Mouse (Mus musculus): ENCODE results near the gene Cul1.
"Not testable (repeated sequence)": the region's sequence is repeated elsewhere in the genome, so short reads cannot be mapped to it uniquely, and the experiment has no call there.

The Cul1 gene

DNA sequence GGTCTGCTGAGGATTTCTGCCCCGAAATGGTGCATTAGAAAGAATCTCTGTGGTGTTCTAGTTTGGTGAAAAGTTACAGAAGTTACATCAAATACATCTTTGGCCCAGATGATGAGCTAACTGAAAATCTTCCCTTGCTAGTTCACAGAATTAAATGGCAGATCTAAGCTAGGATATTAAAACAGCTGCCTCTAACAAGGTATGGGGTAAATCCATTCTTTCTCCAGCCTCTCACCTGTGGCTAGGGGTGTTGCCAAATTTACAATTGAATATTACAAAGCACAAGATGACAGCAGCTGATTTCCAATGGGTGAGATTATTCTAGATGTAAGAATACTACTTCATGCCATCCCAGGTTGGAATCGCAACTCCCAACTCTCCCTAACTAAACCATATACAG, at the start of gene Cul1:
Gene Cul1, plus strand, starts transcription at position 301 of the 400 bp plus-strand sequence.
- DNase-seq (ENCODE audit: low spot score) = no peak

DNA sequence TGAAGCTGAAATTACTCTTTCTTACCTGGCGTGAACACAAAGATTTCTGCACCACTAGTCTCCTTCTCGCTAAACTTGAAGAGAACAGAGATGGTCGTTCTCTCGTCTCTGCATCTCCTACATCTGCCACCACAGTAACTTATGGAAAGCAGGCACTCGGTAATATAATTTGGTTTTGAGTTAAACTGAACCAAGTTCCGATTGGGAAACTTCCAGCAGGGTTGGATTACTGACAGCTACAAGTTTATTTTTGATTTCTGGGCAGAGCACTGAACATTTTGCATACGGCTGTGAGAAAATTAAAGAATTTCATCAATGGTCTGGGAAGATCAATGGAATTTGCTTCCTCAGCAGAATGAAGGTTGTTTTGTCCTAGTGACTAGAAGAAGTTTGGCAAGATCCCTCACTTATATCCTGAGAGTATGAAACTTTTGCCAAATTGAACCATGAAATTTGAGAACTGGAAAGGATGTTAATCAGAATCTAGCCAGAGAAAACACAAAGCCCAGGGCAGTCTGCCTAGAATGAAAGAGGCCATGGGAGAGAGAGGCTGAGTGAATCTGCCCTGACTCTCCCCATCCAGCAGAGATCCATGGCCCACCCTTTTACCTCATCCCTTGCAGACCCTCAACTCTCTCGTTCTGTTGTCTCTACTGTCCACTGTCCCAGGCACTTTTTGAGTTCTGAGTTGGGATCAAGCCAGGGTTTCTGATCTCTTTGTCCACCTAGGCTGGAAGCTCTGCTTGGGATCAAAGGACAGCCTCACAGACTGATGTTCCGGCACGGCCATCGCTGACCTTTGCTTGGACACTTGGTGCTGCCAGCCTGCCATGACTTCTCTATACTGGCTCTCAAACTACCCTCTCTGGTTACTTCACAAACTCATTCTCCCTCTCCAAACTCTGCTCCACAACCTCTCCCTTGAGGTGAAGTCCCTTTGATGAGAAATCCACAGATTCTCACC, 48.5 kb upstream of the Cul1 start:
- DNase-seq (ENCODE audit: low spot score) = peak; percentile 94

DNA sequence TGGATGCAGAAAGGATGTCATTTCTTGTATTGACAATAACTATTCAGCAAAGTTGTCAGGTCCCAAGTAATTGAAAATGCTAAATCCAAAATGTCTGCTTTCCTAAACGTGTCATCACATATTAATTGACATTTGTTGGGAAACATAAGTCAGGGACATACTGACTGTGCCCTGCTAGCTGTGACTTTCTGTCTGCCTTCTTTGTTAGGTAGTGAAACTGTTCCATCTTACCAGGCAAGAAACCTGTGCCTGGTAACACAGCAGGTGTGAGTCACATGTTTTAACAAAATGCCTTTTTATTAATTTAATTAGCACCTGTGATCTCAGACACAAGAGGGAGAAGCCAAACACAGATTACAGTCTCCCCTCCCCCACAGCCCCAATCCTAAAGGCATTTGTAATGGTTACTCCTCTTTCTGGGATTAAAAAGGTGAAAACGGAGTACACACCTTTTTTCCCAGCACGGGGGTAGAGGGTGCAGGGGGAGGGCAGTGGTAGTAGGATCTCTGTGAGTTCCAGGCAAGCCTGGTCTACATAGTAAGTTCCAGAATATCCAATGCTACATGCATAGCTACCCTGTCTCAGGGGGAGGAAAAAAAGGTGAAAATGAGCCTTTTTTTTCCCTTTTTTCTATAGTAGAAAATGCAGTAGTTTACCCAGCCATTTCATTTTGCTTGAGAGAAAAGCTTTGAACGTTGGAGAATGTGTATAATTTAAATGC, 40.2 kb upstream of the Cul1 start:
- DNase-seq (ENCODE audit: low spot score) = no peak

DNA sequence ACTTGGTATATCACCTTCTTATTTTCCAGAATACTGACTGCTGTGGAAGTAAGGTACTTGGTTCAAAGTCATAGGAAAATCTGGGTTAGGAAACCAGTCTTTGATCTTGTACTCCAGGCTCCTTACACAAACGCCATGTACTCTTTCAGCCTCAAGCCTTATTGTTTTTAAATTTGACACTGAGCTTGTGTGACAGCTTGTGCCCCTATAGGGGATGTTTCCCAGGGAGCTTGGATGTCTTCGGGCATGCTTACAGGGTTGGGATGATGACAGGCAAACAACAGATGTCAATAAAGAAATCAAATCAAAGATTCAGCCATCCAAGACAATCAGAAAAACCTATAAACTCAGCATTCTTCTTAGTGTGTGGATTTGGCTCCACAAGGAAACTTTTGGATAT, 39.5 kb upstream of the Cul1 start:
- DNase-seq (ENCODE audit: low spot score) = no peak

DNA sequence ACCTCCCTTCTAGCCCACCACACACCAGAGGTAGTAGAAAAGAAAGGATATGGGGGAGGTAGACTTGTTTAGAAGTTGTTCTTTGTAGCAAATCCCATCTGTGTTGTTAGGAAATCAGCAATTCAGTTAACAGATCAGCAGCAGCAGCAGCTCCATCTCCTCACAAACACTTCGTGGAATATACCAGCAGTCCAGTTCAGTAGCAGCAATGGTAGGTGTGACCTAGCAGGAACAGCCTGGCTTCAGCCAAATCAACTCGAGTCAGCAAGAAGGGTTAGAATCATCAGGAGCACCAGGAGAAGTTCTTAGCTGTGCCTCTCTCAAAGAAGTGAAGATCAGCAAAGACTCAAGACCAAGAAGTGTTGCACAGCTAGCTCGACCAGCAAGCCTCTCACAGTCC, 34.5 kb upstream of the Cul1 start:
- DNase-seq (ENCODE audit: low spot score) = no peak

DNA sequence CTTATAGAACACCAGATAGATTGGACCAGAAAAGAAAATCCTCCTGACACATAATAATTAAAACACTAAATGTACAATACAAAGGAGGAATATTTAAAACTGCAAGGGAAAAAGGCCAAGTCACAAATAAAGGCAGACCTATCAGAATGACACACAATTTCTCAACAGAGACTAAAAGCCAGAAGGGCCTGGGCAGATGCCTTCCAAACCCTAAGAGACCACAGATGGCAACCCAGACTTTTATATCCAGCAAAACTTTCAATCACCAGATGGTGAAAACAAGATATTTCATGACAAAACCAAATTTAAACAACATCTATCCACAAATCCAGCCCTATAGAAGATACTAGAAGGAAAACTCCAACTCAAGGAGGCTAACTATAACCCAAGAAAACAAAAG, 33.0 kb upstream of the Cul1 start:
- DNase-seq (ENCODE audit: low spot score) = no peak

DNA sequence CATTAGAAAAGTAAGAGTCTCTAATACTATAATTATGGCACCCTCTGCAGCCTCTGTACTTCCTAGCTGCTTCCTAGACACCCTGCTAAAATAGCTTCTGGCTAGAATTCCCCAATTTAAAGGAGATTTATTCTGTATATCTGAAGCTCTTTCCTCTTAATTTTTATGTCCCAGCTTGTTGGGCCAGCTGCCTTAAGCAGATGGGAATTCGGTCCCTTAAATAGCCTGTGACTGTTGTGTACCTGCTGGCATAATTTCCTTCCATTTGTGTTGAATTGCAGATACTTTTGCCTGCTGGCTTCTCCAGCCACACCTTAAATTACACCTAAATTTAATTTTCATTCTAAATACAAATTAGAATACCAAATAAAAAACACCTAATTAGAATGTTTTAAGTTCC, 32.0 kb upstream of the Cul1 start:
- no peak for DNase-seq (ENCODE audit: low spot score)

DNA sequence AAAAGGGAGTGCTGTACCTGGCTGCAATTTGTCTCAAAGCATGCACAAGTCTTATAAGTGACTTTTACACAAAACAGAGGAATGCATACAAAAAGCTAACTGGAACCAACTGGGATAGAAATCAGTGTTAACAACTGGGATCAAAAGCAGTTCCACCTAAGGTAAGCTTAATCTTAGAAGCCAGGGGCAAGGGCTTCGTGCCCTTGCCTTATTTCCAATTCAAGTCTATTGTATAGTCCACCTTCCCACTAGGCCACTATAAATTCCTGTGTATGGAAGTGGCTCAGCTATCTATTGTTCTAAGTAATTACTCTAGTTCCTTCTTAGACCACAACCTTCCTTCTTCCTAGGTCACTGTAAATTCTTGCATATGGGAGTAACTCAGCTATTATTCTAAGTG, 27.1 kb upstream of the Cul1 start:
- DNase-seq (ENCODE audit: low spot score) = no peak

DNA sequence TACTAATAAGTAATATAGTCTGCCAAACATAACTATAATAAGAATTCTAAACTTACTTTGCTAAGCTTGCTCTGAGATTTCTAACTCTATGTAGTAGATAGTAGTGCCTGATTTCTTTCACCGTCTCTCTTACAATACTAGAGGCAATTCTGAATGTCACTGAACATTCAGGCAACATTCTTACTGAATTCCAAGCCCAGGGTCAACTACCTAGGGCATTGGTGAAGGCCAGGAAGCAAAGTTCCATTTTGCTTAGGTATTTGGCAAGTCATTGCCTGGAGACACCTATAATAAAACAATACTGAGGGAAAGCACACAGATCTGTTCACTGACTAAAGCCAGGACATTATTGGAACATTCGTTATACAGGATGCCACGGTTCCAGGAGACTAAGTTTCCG, 26.6 kb upstream of the Cul1 start:
- not testable (repeated sequence) for DNase-seq (ENCODE audit: low spot score)

DNA sequence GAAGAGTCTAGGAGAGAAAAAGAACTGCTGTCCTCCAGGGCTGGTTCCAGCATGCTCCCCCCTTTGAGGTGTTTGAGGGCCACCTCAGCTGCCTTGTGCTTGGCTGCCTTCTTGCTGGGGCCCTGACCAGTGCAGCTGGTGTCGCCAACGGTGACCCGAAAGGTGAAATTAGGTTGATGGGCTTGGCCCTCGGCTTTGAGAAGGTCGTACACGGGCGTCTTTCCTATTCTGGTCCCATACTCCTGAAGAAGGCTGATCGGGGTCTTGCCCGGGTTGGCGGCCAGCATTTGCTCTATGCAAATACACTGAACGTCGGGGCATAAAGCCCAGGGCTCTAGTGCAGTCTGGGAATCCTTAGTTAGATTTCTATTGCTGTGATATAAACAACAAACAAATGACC, 20.4 kb upstream of the Cul1 start:
- DNase-seq (ENCODE audit: low spot score) = not testable (repeated sequence)

DNA sequence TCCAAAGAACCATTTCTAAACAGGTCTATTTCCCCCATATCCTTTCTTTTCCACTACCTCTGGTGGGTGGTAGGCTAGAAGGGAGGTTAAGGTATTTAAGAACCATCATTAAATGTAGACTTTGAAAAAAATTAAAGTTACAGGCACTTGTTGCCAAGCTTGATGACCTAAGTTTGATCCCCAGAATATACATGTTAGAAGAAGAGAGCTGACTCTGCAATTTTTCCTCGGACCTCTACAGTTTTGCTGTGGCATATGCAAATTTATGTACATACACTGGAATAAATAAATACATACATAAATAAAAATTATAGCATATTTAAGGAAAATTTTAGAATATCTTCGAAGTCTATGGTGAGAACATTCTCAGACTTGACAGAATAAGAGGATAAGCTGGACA, 13.1 kb upstream of the Cul1 start:
- no peak for DNase-seq (ENCODE audit: low spot score)

DNA sequence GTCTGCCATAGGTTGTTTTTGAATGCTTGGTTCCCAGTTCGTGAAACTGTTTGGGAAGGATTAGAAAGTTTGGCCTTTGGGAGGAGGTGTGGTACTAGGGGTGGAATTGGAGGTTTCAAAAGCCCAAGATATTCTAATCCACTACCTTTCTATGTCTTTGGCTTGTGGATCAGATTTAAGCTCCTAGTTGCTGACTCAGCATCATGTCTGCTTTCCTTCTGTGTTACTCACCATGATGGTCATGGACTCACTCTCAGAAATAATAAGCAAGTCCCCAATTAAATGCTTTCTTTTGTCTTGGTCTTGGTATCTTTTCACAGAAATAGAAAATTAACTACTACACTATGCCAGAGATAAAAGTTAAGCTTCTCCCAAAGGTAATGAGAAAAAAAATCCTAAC, 5.5 kb upstream of the Cul1 start:
- DNase-seq (ENCODE audit: low spot score) = no peak

DNA sequence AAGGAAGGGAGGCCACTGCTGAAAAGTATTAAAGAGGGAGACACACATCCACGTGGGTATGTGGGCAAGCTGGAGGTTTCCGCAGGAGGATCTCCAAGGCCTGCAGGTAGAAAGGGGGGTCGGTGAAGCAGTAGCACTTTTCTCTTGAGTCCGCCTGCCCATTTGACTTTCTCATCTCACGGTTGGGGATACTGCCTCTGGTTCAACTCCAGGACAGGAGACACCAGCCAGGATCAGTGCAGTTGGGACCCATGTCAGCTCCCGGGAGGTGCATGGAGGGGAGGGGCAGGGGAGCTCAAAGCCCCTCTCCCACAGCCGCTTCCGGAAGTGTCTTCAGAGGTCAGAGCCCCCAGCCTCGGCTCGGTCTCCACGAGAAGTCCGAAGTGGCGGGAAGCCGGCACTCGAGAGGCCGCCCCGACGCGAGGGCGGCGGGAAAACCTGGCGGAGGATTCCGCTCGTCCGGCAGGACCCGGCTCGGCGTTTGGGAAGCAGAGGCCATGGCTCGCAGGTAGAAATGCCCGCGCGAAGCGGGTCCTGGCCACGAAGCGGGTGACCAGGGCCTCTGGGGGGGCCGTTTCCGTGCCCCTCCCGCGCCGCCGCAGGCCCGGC, 428 bp downstream of the Cul1 start:
- DNase-seq (ENCODE audit: low spot score) = peak; percentile 58

DNA sequence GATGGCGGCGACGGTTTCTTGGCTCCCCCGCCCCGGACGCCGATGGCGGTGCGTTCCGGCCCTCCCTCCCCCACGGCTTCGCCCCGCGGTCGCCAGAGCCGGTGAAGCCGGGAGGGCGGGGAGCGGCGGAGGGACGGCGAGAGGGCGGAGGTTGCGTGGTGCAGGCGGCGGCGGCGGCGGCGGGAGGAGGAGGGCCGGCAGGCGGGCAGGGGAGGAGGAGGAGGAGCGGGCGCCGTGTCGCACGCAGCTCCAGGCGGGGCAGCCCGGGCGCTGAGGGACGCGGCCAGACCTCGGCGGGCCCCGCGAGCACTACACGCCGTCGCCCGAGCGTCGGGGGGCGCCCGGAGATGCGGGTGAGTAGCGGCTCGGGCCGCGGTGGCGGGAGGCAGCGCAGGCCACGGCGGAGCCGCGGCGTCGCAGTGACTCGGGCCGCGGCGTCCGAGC, 955 bp downstream of the Cul1 start:
- DNase-seq (ENCODE audit: low spot score) = peak; percentile 75

DNA sequence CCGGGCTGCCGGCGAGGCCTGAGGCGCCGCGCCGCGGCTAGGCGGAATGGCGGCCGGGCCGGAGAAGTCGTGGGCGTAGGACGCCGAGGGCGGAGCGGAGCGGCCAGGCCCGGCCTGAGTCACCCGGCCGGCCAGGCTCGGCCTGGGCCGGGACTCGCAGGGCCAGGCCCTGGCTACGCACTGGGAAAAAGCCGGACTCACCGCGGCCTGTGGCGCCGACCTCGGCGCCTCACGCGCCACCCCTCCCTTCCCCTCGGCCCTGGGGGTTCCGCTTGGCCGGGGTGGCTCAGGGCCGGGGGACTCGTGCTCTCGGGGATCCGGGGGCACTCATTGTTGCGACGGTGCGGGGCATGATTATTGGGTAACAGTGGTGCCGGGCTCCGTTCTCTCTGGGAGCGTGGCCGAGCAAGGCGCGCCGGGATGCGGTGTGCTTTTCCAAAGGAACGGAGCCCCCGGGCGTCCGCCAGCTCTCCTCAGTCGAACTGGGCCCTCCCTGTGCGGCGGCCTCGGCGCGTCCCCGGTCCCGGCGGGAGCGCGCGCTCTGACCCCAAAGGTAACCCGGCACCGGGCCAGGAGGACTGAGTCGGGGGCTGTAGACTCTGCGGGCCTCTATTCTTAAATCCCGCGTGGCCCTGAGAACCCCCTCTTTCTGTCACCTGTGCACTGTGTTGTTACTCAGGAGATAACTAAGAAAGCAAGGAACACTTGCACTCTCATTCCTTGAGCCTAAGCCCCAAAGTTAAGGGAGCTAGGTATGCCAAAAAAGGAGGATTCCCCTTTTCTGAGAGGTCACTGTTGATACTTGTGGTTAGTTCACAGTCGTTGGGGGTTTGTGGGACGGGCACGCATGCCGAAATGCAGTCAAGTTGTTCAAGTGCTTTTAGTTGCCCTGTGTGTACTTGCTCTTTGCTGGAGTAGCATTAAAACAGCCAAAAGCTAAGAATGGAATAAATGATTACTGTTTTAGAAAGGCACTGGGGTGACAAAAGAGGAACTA, 1.7 kb downstream of the Cul1 start:
- peak; percentile 68 for DNase-seq (ENCODE audit: low spot score)

DNA sequence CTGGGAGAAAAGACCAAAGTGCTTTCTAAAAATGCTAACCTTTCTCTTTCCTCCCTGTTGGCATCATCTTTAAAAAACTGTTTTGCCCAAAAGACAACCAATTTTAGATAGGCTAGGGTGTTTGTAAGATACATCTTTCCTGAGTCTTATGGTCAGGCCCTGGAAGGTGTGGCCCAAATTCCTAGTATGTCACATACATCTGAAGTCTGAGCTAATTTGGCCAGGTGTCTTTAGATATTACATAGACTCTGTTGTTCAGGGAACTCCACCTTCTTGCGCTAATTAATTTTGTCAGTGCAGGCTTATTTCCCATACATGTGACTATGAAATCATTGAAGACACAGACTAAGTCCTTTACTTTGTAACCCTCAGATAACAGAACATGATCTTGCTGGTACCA, 2.6 kb downstream of the Cul1 start:
- no peak for DNase-seq (ENCODE audit: low spot score)

DNA sequence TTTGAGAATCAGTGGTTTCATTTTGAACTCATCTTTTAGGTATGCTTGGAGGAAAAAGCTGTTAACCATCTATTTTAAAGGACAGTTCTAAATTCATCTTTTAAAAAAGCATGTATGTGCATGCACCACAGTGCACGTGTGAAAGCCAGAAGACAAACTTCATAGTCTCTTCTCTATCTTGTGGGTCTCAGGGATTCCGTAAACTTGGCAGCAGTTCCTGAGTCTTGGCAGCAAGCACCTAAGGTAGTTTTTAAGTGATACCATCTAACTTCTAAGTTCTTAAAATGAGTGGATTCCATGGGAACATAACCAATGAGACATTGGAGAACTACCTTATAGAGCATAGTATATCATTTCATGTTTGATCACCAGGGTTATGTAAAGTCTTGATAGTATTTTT, 3.7 kb downstream of the Cul1 start:
- DNase-seq (ENCODE audit: low spot score) = no peak

DNA sequence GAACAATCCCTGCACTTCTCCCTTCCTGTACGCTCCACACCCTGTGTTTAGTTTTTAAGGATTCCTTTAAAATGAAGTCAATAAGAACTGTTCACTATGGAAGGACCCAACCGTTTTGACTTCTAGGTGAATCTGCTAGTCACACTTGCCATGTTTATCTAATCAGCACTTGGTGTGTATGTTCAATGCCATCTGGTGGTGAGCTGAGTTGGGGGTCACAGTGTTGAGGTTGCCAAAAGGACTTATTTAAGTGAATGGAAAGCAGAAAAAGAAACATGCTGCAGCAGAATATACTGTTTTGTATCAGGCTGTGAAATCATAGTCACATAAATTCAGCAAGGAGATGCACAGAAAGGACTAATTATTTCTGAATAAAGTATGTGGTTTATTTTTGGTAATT, 12.2 kb downstream of the Cul1 start:
- DNase-seq (ENCODE audit: low spot score) = no peak

DNA sequence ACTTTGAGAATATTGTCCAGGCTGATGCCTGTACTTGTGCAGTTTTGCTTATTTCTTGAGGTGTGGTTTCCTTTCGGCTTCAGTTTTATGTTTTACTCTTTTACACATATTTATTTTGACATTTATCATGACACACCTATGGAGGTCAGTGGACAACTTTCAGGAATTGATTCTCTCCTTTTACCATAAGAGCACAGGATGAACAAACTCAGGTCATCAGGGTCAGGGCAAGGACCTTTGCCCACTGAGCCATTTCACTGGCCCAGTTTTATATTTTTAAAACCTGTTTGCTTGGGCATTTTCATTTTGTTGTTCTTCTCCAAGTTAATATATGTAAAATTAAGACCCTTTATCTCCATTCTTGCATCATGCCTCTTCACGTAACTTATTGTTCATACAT, 13.3 kb downstream of the Cul1 start:
- no peak for DNase-seq (ENCODE audit: low spot score)

DNA sequence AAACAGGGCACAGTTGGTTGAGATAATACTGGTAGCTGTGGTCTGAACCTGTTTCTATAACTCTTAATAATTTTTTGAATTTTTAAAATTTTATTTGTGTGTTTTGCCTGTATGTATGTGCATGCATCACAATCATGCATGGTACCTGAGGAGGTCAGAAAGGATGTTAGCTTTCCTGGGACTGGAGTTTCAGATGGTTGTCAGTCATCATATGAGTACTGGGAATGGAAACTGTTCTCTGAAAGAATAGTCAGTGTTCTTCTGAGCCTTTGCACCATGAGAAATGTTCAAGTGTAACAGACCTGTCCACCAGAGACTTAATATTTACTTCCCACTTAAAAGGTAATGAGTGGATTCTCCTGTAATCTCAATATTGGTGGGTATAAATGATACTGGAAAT, 13.9 kb downstream of the Cul1 start:
- DNase-seq (ENCODE audit: low spot score) = no peak

DNA sequence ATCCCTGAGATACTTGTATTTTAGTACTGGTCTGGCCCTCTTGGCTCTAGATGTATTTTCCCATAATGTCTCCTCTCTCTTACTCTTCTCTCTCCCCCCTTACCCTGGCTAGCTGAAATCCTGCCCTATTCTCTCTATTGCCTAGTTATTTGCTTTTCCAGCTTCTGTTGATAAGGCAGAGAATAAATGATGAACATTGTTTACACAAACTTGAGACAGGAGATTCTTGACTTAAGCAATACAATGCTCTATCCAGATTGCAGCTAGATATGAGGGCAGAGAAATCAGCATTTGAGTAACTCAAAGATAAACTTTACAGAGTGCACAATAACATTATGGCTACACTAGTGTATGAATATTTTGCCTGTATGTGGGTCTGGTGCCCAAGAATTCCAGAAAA, 16.6 kb downstream of the Cul1 start:
- DNase-seq (ENCODE audit: low spot score) = no peak

DNA sequence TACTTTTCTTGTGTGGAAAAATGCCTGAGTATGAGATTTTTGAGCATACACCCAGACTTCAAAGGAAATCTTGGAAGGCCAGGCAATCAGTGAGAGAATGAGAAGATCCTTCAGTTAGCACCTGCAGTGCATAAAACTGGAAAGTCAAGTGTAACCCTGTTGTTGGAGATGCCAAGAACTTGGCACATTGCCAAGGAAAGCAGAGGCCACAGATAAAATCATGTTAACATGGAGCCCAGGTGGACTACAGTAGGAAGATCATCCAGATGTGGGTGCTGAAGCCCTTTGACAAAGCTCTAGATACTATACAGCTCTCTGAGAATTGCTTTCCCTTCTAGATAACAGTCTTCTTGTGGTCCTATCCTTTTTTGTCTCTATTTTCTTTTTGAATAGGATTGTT, 19.2 kb downstream of the Cul1 start:
- DNase-seq (ENCODE audit: low spot score) = peak; percentile 44

Data from adipocyte (in vitro differentiated cells).